Mouse (Mus musculus): ENCODE results near the gene Kcnq1. TPM values are rescaled to one million over a fixed set of nuclear protein-coding genes. Genes with fewer than 3 reads are reported as not detected.
A peak's percentile ranks its signal among the peaks of the same experiment; 100 is the strongest.

The Kcnq1 gene
- polyA plus RNA-seq, 1 experiment from 2014 or later = 1.1 TPM

DNA sequence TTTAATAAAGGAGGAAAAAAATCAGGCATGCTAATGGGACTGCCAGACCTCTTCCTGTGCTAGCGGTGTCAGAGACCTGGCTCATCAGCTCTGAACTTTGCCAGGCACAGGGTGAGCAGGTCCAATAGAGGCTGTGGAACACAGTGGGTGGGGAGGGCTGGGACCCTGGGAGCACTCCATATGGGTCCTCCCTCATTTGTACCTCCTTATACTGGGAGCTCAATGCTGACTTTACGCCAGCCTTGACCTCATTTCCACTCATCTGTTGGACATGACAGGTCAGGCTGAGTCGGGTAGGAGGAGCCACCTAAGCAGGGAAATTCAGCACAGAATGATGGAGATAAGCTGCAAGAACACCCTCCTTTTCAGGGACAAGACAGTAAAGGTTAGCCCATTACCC is 38.3 kb upstream of the Kcnq1 start:
- WGBS = 88% methylated on average over 3 of the region's 3 CpGs
- Histone ChIP-seq H3K36me3 (ENCODE audit: control insufficient read depth, insufficient read depth, low read length) (peaks cover 22% of the 10 kb centered on the region), H3K27me3 (ENCODE audit: control insufficient read depth, insufficient read depth, low read length) (no peaks in the 10 kb centered on the region), H3K4me1 (ENCODE audit: control insufficient read depth, insufficient read depth, low read length) (peaks cover 20% of the 10 kb centered on the region), H3K27ac (ENCODE audit: low read depth, low read length) (peak overlapping the region; percentile 93), H3K9me3 (ENCODE audit: control insufficient read depth, low read length) (no peaks in the 10 kb centered on the region), H3K9ac (ENCODE audit: low read length) (peak overlapping the region; percentile 72), H3K4me3 (ENCODE audit: low read depth, low read length) (peak overlapping the region; percentile 88), H3K4me2 (peak overlapping the region; percentile 67)
- DNase-seq (ENCODE audit: low spot score, missing footprints) (no peak), ATAC-seq (ENCODE audit: low FRiP score) (no peak)

GRCm38 (mm10) chr7:143068316-143068881 is 37.8 kb upstream of the Kcnq1 start:
- 42% methylated on average over 13 of the region's 13 CpGs for WGBS
- H3K9me3 ChIP-seq (ENCODE audit: control insufficient read depth, low read length) = no peaks in the 10 kb centered on the region
- H3K27ac ChIP-seq (ENCODE audit: low read depth, low read length) = peak overlapping the region; percentile 93
- H3K36me3 ChIP-seq (ENCODE audit: control insufficient read depth, insufficient read depth, low read length) = peaks cover 17% of the 10 kb centered on the region
- H3K4me3 ChIP-seq (ENCODE audit: low read depth, low read length) = peak overlapping the region; percentile 88
- H3K4me1 ChIP-seq (ENCODE audit: control insufficient read depth, insufficient read depth, low read length) = peaks cover 20% of the 10 kb centered on the region
- H3K27me3 ChIP-seq (ENCODE audit: control insufficient read depth, insufficient read depth, low read length) = no peaks in the 10 kb centered on the region
- peak overlapping the region; percentile 72 for H3K9ac ChIP-seq (ENCODE audit: low read length)
- ATAC-seq (ENCODE audit: low FRiP score) = 0 out of 2 replicates have a peak, but pooled peaks have one; percentile 1
- H3K4me2 ChIP-seq = peak overlapping the region; percentile 67
- DNase-seq (ENCODE audit: low spot score, missing footprints) = peak; percentile 91

GRCm38 (mm10) chr7:143068882-143069591 is 37.1 kb upstream of the Kcnq1 start, which contains the start of gene Tssc4:
Gene Tssc4 (plus strand): TSS chr7:143069249.
- H3K27ac ChIP-seq (ENCODE audit: low read depth, low read length) = peak within 1 kb of the TSS; percentile 93

GRCm38 (mm10) chr7:143069751-143070400 is 36.3 kb upstream of the Kcnq1 start:
- Histone ChIP-seq H3K27me3 (ENCODE audit: control insufficient read depth, insufficient read depth, low read length) (no peaks in the 10 kb centered on the region), H3K4me2 (peak overlapping the region; percentile 97), H3K4me1 (ENCODE audit: control insufficient read depth, insufficient read depth, low read length) (peaks cover 20% of the 10 kb centered on the region), H3K27ac (ENCODE audit: low read depth, low read length) (peak overlapping the region; percentile 62; the same call in 1 of the 2 replicates), H3K9ac (ENCODE audit: low read length) (peak overlapping the region; percentile 94), H3K4me3 (ENCODE audit: low read depth, low read length) (peak overlapping the region; percentile 88), H3K9me3 (ENCODE audit: control insufficient read depth, low read length) (no peaks in the 10 kb centered on the region), H3K36me3 (ENCODE audit: control insufficient read depth, insufficient read depth, low read length) (peaks cover 15% of the 10 kb centered on the region)
- ATAC-seq (ENCODE audit: low FRiP score) (no peak), DNase-seq (ENCODE audit: low spot score, missing footprints) (peak; percentile 86)
- WGBS = 11% methylated on average over 30 of the region's 30 CpGs

More at GRCm38 (mm10) chr7:143068882-143069591, 37.1 kb upstream of the Kcnq1 start, which contains the start of gene Tssc4:
- DNase-seq (ENCODE audit: low spot score, missing footprints) (peak; percentile 100), ATAC-seq (ENCODE audit: low FRiP score) (peak; percentile 97)
- no peaks in the 10 kb centered on the region for H3K27me3 ChIP-seq (ENCODE audit: control insufficient read depth, insufficient read depth, low read length)
- H3K4me3 ChIP-seq (ENCODE audit: low read depth, low read length) = peak within 1 kb of the TSS; percentile 88
- under 1% methylated on average over 51 of the region's 51 CpGs for WGBS
- H3K4me1 ChIP-seq (ENCODE audit: control insufficient read depth, insufficient read depth, low read length) = peaks cover 20% of the 10 kb centered on the region
- peak within 1 kb of the TSS; percentile 94 for H3K9ac ChIP-seq (ENCODE audit: low read length)
- no peaks in the 10 kb centered on the region for H3K9me3 ChIP-seq (ENCODE audit: control insufficient read depth, low read length)
- H3K4me2 ChIP-seq = peak within 1 kb of the TSS; percentile 97
- H3K36me3 ChIP-seq (ENCODE audit: control insufficient read depth, insufficient read depth, low read length) = peaks cover 17% of the 10 kb centered on the region

GRCm38 (mm10) chr7:143070506-143071070 is 35.6 kb upstream of the Kcnq1 start:
- no peak for ATAC-seq (ENCODE audit: low FRiP score)
- WGBS = 91% methylated on average over 10 of the region's 10 CpGs
- Histone ChIP-seq H3K9ac (ENCODE audit: low read length) (peak overlapping the region; percentile 94), H3K27ac (ENCODE audit: low read depth, low read length) (no peak overlapping the region), H3K9me3 (ENCODE audit: control insufficient read depth, low read length) (no peaks in the 10 kb centered on the region), H3K4me2 (peak overlapping the region; percentile 97), H3K27me3 (ENCODE audit: control insufficient read depth, insufficient read depth, low read length) (no peaks in the 10 kb centered on the region), H3K4me3 (ENCODE audit: low read depth, low read length) (peak overlapping the region; percentile 88), H3K4me1 (ENCODE audit: control insufficient read depth, insufficient read depth, low read length) (peaks cover 20% of the 10 kb centered on the region), H3K36me3 (ENCODE audit: control insufficient read depth, insufficient read depth, low read length) (peaks cover 11% of the 10 kb centered on the region; the same call in 1 of the 2 replicates)
- DNase-seq (ENCODE audit: low spot score, missing footprints) = peak; percentile 85

DNA sequence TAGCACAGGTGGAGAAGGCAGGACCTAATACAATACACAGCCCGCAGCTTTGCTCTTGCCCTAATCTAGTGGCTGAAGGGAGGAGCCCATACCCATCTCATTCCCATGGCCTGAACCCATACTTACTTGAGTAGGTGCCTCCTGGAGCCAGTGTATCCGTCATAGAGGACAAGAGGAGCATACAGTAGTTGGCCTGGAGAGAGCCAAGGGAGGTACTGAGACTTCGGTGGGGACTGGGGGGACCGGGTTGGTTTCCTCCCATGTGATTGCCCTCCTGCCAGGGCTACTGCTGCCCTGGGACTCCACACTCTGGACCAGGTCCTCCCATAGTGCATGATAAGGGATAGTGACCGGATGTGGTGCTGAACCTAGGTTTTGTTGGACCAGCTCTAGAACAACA is 33.6 kb upstream of the Kcnq1 start:
- 84% methylated on average over 5 of the region's 5 CpGs for WGBS
- no peak overlapping the region for H3K9ac ChIP-seq (ENCODE audit: low read length)
- no peak overlapping the region for H3K4me3 ChIP-seq (ENCODE audit: low read depth, low read length)
- no peak overlapping the region for H3K4me2 ChIP-seq
- no peaks in the 10 kb centered on the region; the same call in 1 of the 2 replicates for H3K27me3 ChIP-seq (ENCODE audit: control insufficient read depth, insufficient read depth, low read length)
- ATAC-seq (ENCODE audit: low FRiP score) (no peak), DNase-seq (ENCODE audit: low spot score, missing footprints) (peak; percentile 67)
- H3K36me3 ChIP-seq (ENCODE audit: control insufficient read depth, insufficient read depth, low read length) = no peaks in the 10 kb centered on the region
- H3K4me1 ChIP-seq (ENCODE audit: control insufficient read depth, insufficient read depth, low read length) = peaks cover 20% of the 10 kb centered on the region
- no peak overlapping the region for H3K27ac ChIP-seq (ENCODE audit: low read depth, low read length)
- no peaks in the 10 kb centered on the region for H3K9me3 ChIP-seq (ENCODE audit: control insufficient read depth, low read length)

- peaks cover 15% of the 10 kb centered on the region for H3K4me1 ChIP-seq (ENCODE audit: control insufficient read depth, insufficient read depth, low read length)
These were observed 33.1 kb upstream of the Kcnq1 start for GRCm38 (mm10) chr7:143073086-143073485.

DNA sequence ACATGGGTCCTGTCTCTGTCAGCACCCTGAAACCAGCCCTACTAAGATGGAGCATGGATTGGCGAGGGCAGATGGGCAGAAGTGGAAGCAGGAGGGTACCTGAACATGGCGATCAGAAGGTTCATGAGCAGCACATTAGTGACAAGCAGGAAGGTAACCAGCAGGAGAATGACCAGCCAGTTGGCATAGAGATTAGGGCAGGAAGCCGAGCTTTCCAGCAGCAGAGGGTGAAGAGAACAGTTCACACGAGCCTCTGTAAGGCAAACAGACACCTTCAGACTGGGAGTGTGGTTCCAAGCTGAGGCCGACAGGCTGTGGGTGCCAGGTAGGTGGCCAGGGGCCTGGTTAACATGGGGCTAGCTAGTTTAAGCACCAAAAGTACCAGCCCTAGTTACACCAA is 30.8 kb upstream of the Kcnq1 start:
- no peaks in the 10 kb centered on the region for H3K36me3 ChIP-seq (ENCODE audit: control insufficient read depth, insufficient read depth, low read length)
- H3K27ac ChIP-seq (ENCODE audit: low read depth, low read length) = no peak overlapping the region
- no peaks in the 10 kb centered on the region; the same call in 1 of the 2 replicates for H3K27me3 ChIP-seq (ENCODE audit: control insufficient read depth, insufficient read depth, low read length)
- ATAC-seq (ENCODE audit: low FRiP score) (no peak), DNase-seq (ENCODE audit: low spot score, missing footprints) (no peak)
- H3K4me3 ChIP-seq (ENCODE audit: low read depth, low read length) = no peak overlapping the region
- H3K9me3 ChIP-seq (ENCODE audit: control insufficient read depth, low read length) = no peaks in the 10 kb centered on the region
- no peak overlapping the region for H3K9ac ChIP-seq (ENCODE audit: low read length)
- H3K4me2 ChIP-seq = no peak overlapping the region
- WGBS = 76% methylated on average over 5 of the region's 5 CpGs
- H3K4me1 ChIP-seq (ENCODE audit: control insufficient read depth, insufficient read depth, low read length) = peaks cover 5% of the 10 kb centered on the region

More at GRCm38 (mm10) chr7:143073086-143073485, 33.1 kb upstream of the Kcnq1 start:
- 77% methylated on average over 1 of the region's 1 CpGs for WGBS
- no peak for ATAC-seq (ENCODE audit: low FRiP score)
- Histone ChIP-seq H3K36me3 (ENCODE audit: control insufficient read depth, insufficient read depth, low read length) (no peaks in the 10 kb centered on the region), H3K4me2 (no peak overlapping the region), H3K27me3 (ENCODE audit: control insufficient read depth, insufficient read depth, low read length) (no peaks in the 10 kb centered on the region; the same call in 1 of the 2 replicates), H3K9me3 (ENCODE audit: control insufficient read depth, low read length) (no peaks in the 10 kb centered on the region), H3K4me3 (ENCODE audit: low read depth, low read length) (no peak overlapping the region), H3K9ac (ENCODE audit: low read length) (no peak overlapping the region), H3K27ac (ENCODE audit: low read depth, low read length) (no peak overlapping the region)
- peak; percentile 87 for DNase-seq (ENCODE audit: low spot score, missing footprints)

Data from midbrain, embryonic 11.5 days (tissue).